Comparison of ENCODE assay signal across 8 mouse cellular contexts in the genomic region with DNA sequence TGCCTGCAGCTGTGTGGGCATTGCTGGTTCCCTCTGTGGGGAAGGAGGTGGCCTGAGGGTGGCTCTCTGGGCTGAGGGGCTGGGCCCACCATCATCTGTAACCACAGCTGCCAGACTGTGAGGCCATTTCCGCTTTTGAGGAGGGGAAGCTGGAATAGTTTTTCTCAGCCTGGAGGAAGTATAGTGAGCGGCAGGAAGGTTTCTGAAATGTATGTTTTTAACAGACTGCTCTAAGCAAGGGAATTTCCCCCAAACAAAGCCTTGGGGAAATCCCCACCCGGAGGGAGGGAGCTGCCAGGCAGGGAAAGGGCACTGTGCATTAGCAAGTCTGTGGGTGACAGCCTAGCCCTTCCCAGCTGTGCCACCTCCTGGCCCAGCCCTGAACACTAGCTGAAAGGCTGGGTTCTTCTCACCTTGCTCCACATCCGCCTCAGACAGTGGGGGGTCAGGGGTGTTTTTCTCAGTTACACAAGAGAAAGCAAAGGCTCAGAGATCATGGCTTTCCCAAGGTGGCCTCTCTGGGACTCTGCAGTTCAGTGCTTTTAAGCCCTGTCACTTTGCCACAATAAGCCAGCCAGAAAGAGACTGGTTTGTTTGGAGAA. TPM values are rescaled to one million over a fixed set of nuclear protein-coding genes. Genes with fewer than 3 reads are reported as not detected.
DNase-seq lines count a peak whose midpoint lies in the region; ATAC-seq lines count a peak whose summit lies in the region.

No protein-coding gene starts in this region.

- H3K27me3 ChIP-seq in heart, embryonic 13.5 days (replicated peaks): no peaks in the 10 kb centered on the region
- no peaks in the 10 kb centered on the region for H3K27me3 ChIP-seq in megakaryocyte, embryonic 14.5 days (replicated peaks)
- H3K27me3 ChIP-seq in stomach, embryonic 14.5 days (ENCODE audit: control insufficient read depth, insufficient read depth, low read length): no peaks in the 10 kb centered on the region

- peak; percentile 80 for ATAC-seq in common myeloid progenitor, adult 5-6 weeks (replicated peaks; ENCODE audit: low read depth, poor library complexity, severe bottlenecking)
- no peak for ATAC-seq in heart, embryonic 13.5 days (ENCODE audit: extremely low read depth, insufficient number of reproducible peaks, low FRiP score, low TSS enrichment)
- ATAC-seq in stomach, embryonic 14.5 days (ENCODE audit: insufficient number of reproducible peaks, insufficient read depth, low FRiP score, low read depth): peak; percentile 21; the same call in 1 of the 2 replicates

- H3K27ac ChIP-seq in heart, embryonic 13.5 days (replicated peaks): peak overlapping the region; percentile 97
- peak overlapping the region; percentile 89 for H3K27ac ChIP-seq in stomach, embryonic 14.5 days (ENCODE audit: low read length)

- 10% methylated on average over 4 of the region's 4 CpGs for WGBS in heart, embryonic 13.5 days
- 8% methylated on average over 4 of the region's 4 CpGs for WGBS in stomach, embryonic 14.5 days

- H3K9ac ChIP-seq in heart, embryonic 13.5 days: peak overlapping the region; percentile 82
- no peak overlapping the region for H3K9ac ChIP-seq in stomach, embryonic 14.5 days (replicated peaks; ENCODE audit: low read depth, low read length)

- no peaks in the 10 kb centered on the region for H3K9me3 ChIP-seq in heart, embryonic 13.5 days
- no peaks in the 10 kb centered on the region for H3K9me3 ChIP-seq in megakaryocyte, embryonic 14.5 days
- no peaks in the 10 kb centered on the region for H3K9me3 ChIP-seq in stomach, embryonic 14.5 days (ENCODE audit: control insufficient read depth, low read depth, low read length)

- H3K4me2 ChIP-seq in heart, embryonic 13.5 days: peak overlapping the region; percentile 69
- H3K4me2 ChIP-seq in stomach, embryonic 14.5 days (replicated peaks; ENCODE audit: low read depth, low read length): peak overlapping the region; percentile 8; the same call in 1 of the 2 replicates

- peak; percentile 86 for DNase-seq in layer of hippocampus, adult 9-11 months
- no peak for DNase-seq in layer of hippocampus, adult 18-20 months (ENCODE audit: low spot score in 2 of 2)
- peak; percentile 43 for DNase-seq in kidney, postnatal 14 days
- DNase-seq in urinary bladder, postnatal 14 days (ENCODE audit: low spot score): no peak

- no peaks in the 10 kb centered on the region for H3K36me3 ChIP-seq in heart, embryonic 13.5 days
- H3K36me3 ChIP-seq in megakaryocyte, embryonic 14.5 days (replicated peaks; ENCODE audit: low read length): peaks cover 6% of the 10 kb centered on the region
- H3K36me3 ChIP-seq in stomach, embryonic 14.5 days (ENCODE audit: control insufficient read depth, insufficient read depth, low read length): no peaks in the 10 kb centered on the region

- peak overlapping the region; percentile 52 for H3K4me3 ChIP-seq in heart, embryonic 13.5 days
- peak overlapping the region; percentile 91 for H3K4me3 ChIP-seq in megakaryocyte, embryonic 14.5 days (replicated peaks)
- H3K4me3 ChIP-seq in stomach, embryonic 14.5 days (ENCODE audit: low read depth, low read length): no peak overlapping the region

- H3K4me1 ChIP-seq in heart, embryonic 13.5 days: peaks cover 97% of the 10 kb centered on the region
- H3K4me1 ChIP-seq in megakaryocyte, embryonic 14.5 days: peaks cover 93% of the 10 kb centered on the region
- H3K4me1 ChIP-seq in stomach, embryonic 14.5 days (ENCODE audit: control insufficient read depth, insufficient read depth, low read length): peaks cover 44% of the 10 kb centered on the region

RNA-seq across cellular contexts. Expression of gene C1qtnf9, which starts 31.2 kb away (rescaled TPM):
- under 1 TPM; 0.28 to 0.37 TPM for total RNA-seq in layer of hippocampus, adult 18-20 months (2021)
- not detected in 2 replicates for total RNA-seq in common myeloid progenitor, adult 5-6 weeks (2017)
- polyA plus RNA-seq in heart, embryonic 13.5 days (2015; fragmentation: Nextera tagmentation; extraction: Ambion mirVana): 0.36 and 0.60 TPM in 2 replicates
- polyA plus RNA-seq in megakaryocyte, embryonic 14.5 days (2012; ENCODE audit: insufficient read depth, low replicate concordance): not detected in 2 replicates
- 0.33 and 0.73 TPM in 2 replicates for polyA plus RNA-seq in stomach, embryonic 14.5 days (2014; fragmentation: Nextera tagmentation; extraction: Ambion mirVana)

RNA-seq across cellular contexts. Expression of gene Mipep, which starts 47.7 kb away (rescaled TPM):
- 10 to 100 TPM; 30.2 to 31.3 TPM for total RNA-seq in layer of hippocampus, adult 18-20 months (2021)
- 21.7 and 24.5 TPM in 2 replicates for total RNA-seq in common myeloid progenitor, adult 5-6 weeks (2017)
- 24.5 and 27.4 TPM in 2 replicates for polyA plus RNA-seq in heart, embryonic 13.5 days (2015; fragmentation: Nextera tagmentation; extraction: Ambion mirVana)
- 5.9 and 13.6 TPM in 2 replicates for polyA plus RNA-seq in megakaryocyte, embryonic 14.5 days (2012; ENCODE audit: insufficient read depth, low replicate concordance)
- 22.3 and 24.0 TPM in 2 replicates for polyA plus RNA-seq in stomach, embryonic 14.5 days (2014; fragmentation: Nextera tagmentation; extraction: Ambion mirVana)

Comparison
In these comparisons a context has a peak if more than half of its experiments do, and no peak if none do; other contexts are left out.
1. DNase-seq: peak in layer of hippocampus, adult 9-11 months (single experiment) and kidney, postnatal 14 days (single experiment); none in layer of hippocampus, adult 18-20 months (0 of 2) and urinary bladder, postnatal 14 days (single experiment).